Mouse (Mus musculus) megakaryocyte, embryonic 14.5 days (primary cell): Measurements from ENCODE around the gene Erg.

Experiments
- FLI1 ChIP-seq: IDR thresholded peaks from 2 replicates; pipeline ENCODE4 v1.6.1; 2012; ENCODE audit warnings: low read length, inconsistent platforms, mixed read lengths
- GATA1 ChIP-seq: IDR thresholded peaks from 3 replicates; pipeline ENCODE4 v1.6.1; 2012; ENCODE audit warnings: mixed read lengths, low read length, inconsistent platforms, borderline replicate concordance

GRCm38 (mm10) chr16:95436051-95436450 is 150.3 kb downstream of the Erg start:
- no peak for TF ChIP-seq GATA1
- no peak for TF ChIP-seq FLI1
